10 mouse cellular contexts compared by ENCODE assay signal in the genomic region with DNA sequence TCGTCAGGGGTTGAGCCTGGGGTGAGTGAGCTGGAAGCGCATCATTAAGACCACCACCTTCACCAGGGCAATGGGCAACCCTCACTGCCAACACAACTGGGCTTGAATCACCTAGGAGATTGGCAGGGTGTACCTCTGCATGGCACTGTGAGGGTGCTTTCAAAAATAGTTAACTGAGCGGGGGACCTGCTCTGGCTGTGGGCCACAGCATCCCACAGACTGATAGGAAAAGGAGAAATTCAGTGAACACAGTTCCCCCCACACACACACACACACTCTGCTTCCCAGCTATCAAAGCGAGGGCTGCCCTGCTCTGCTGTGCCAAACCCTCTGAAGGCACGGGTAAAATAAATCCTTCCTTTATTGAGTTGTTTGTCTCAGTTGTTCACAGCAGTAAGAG.
A peak's percentile ranks its signal among the peaks of the same experiment; 100 is the strongest.
DNase-seq lines count a peak whose midpoint lies in the region; ATAC-seq and TF ChIP-seq lines count a peak whose summit lies in the region.
"Had no signal": no experiment of that assay in that cellular context is flagged by ENCODE, and none has a peak within 500 bp of the region (broad histone marks: within the 10 kb centered on the region; RNA-seq: fewer than 3 reads in every experiment).

No protein-coding gene starts in this region.

- H3K9me3 ChIP-seq in kidney, embryonic 16.5 days (ENCODE audit: low read length), result no peaks in the 10 kb centered on the region
- no peaks in the 10 kb centered on the region for H3K9me3 ChIP-seq in neural tube, embryonic 13.5 days

- no peaks in the 10 kb centered on the region for H3K36me3 ChIP-seq in kidney, embryonic 16.5 days (ENCODE audit: insufficient read depth, low read length)
- H3K36me3 ChIP-seq in kidney, adult 2 months (ENCODE audit: control insufficient read depth, insufficient read depth, low read length), result no peaks in the 10 kb centered on the region
- no peaks in the 10 kb centered on the region for H3K36me3 ChIP-seq in neural tube, embryonic 13.5 days

- H3K27me3 ChIP-seq in kidney, embryonic 16.5 days (ENCODE audit: insufficient read depth, low read length), result no peaks in the 10 kb centered on the region
- H3K27me3 ChIP-seq in kidney, adult 2 months (replicated peaks; ENCODE audit: control insufficient read depth, insufficient read depth, low read length), result no peaks in the 10 kb centered on the region
- H3K27me3 ChIP-seq in neural tube, embryonic 13.5 days, result peaks cover 62% of the 10 kb centered on the region
- H3K27me3 ChIP-seq: CH12.LX had no signal

- H3K4me3 ChIP-seq in kidney, embryonic 16.5 days (ENCODE audit: low read length), result no peak overlapping the region
- no peak overlapping the region for H3K4me3 ChIP-seq in kidney, adult 2 months (ENCODE audit: insufficient read depth, low read depth, low read length)
- H3K4me3 ChIP-seq in neural tube, embryonic 13.5 days, result no peak overlapping the region

- TF ChIP-seq CTCF in kidney, adult 2 months (conservative IDR thresholded peaks at IDR 0.05; ENCODE audit: insufficient read depth, insufficient read length, low read depth, low read length), result no peak

- ATAC-seq in kidney, embryonic 16.5 days (ENCODE audit: low FRiP score, low TSS enrichment), result peak; percentile 41; the same call in 1 of the 2 replicates
- ATAC-seq in neural tube, embryonic 13.5 days (ENCODE audit: low read depth), result peak; percentile 36; the same call in 1 of the 2 replicates

- no peak for TF ChIP-seq POLR2A in kidney, adult 2 months (IDR thresholded peaks at IDR 0.05; ENCODE audit: low read depth, low read length)

- H3K4me1 ChIP-seq in kidney, embryonic 16.5 days (ENCODE audit: insufficient read depth, low read length), result peaks cover 24% of the 10 kb centered on the region
- H3K4me1 ChIP-seq in kidney, adult 2 months (ENCODE audit: control insufficient read depth, insufficient read depth, low read length), result no peaks in the 10 kb centered on the region
- peaks cover 28% of the 10 kb centered on the region for H3K4me1 ChIP-seq in neural tube, embryonic 13.5 days (replicated peaks)

- no peak for DNase-seq in kidney, adult 2 months
- DNase-seq in neural tube, embryonic 10.5 days (ENCODE audit: extremely low spot score, low spot score), result no peak
- DNase-seq in layer of hippocampus, adult 8-10 months (ENCODE audit: low spot score in 2 of 2), result peak; percentile 46 to 53
- peak; percentile 53 for DNase-seq in telencephalon, adult 2 months (ENCODE audit: low read depth, low spot score)
- no peak for DNase-seq in cerebellum, postnatal 4 days (ENCODE audit: low spot score in 2 of 2)
- DNase-seq: cerebellum, adult 9-10 months; thymus, postnatal 4 days had no signal

- H3K27ac ChIP-seq in kidney, embryonic 16.5 days (ENCODE audit: low read length), result no peak overlapping the region
- H3K27ac ChIP-seq in kidney, adult 2 months (ENCODE audit: insufficient read depth, low read depth, low read length), result no peak overlapping the region
- H3K27ac ChIP-seq in neural tube, embryonic 13.5 days (replicated peaks), result no peak overlapping the region

- H3K9ac ChIP-seq in kidney, embryonic 16.5 days (replicated peaks; ENCODE audit: low read length), result no peak overlapping the region
- no peak overlapping the region for H3K9ac ChIP-seq in neural tube, embryonic 13.5 days

- 41% methylated on average over 5 of the region's 5 CpGs for WGBS in kidney, embryonic 16.5 days
- 72% methylated on average over 5 of the region's 5 CpGs for WGBS in kidney, adult 2 months
- WGBS in neural tube, embryonic 13.5 days, result 39% methylated on average over 5 of the region's 5 CpGs

- H3K4me2 ChIP-seq in kidney, embryonic 16.5 days (replicated peaks; ENCODE audit: low read depth, low read length), result no peak overlapping the region
- no peak overlapping the region for H3K4me2 ChIP-seq in neural tube, embryonic 13.5 days

Comparison
In these comparisons a context has a peak if more than half of its experiments do, and no peak if none do; other contexts are left out.
1. DNase-seq: peak in layer of hippocampus, adult 8-10 months (2 of 2) and telencephalon, adult 2 months (single experiment); none in kidney, adult 2 months (single experiment), neural tube, embryonic 10.5 days (single experiment) and cerebellum, postnatal 4 days (0 of 2).